Mouse (Mus musculus) MEL (cell line): ENCODE results near the gene Zfp385b.
A peak's percentile ranks its signal among the peaks of the same experiment; 100 is the strongest.

ENCODE experiments used
- CHD1 ChIP-seq: IDR thresholded peaks from 2 replicates; pipeline ENCODE4 v1.6.1; 2012; ENCODE audit warnings: low read depth, mild to moderate bottlenecking, inconsistent platforms, low read length, improper control_type of control experiment
- CTCF ChIP-seq, 3 experiments: IDR thresholded peaks in 2 of 3; conservative IDR thresholded peaks in 1 of 3; 2 replicates each; pipeline ENCODE4 v1.5.1; 2011 to 2012; ENCODE audit warnings: low read length in 3 of 3, low read depth in 2 of 3, mild to moderate bottlenecking in 2 of 3, improper control_type of control experiment in 1 of 3, inconsistent platforms in 1 of 3, mixed read lengths in 1 of 3, moderate library complexity in 1 of 3; ENCODE audit not compliant: control insufficient read depth in 1 of 3, insufficient read depth in 1 of 3, poor library complexity in 1 of 3, severe bottlenecking in 1 of 3
- ELF1 ChIP-seq: IDR thresholded peaks from 2 replicates; pipeline ENCODE4 v1.6.1; 2014; ENCODE audit warnings: low read depth, mild to moderate bottlenecking, inconsistent platforms, low read length, improper control_type of control experiment, moderate library complexity
- GATA1 ChIP-seq: IDR thresholded peaks from 2 replicates; pipeline ENCODE4 v1.6.1; 2011; ENCODE audit warnings: low read depth, low read length, improper control_type of control experiment
- MAFK ChIP-seq: IDR thresholded peaks from 2 replicates; pipeline ENCODE4 v1.6.1; 2011; ENCODE audit warnings: low read depth, mild to moderate bottlenecking, low read length, improper control_type of control experiment, borderline replicate concordance
- NELFE ChIP-seq: IDR thresholded peaks from 2 replicates; pipeline ENCODE4 v1.6.1; 2011; ENCODE audit warnings: low read depth, low read length, improper control_type of control experiment
- NRF1 ChIP-seq: IDR thresholded peaks from 2 replicates; pipeline ENCODE4 v1.6.1; 2014; ENCODE audit warnings: low read depth, mild to moderate bottlenecking, inconsistent platforms, low read length, improper control_type of control experiment, moderate library complexity; ENCODE audit not compliant: poor library complexity, insufficient read depth, severe bottlenecking
- POLR2A ChIP-seq, 2 experiments: IDR thresholded peaks; 2 replicates each; pipeline ENCODE4 v1.6.1; 2011 to 2012; ENCODE audit warnings: low read length in 2 of 2, mild to moderate bottlenecking in 2 of 2, control low read depth in 1 of 2, improper control_type of control experiment in 1 of 2, low read depth in 1 of 2, moderate library complexity in 1 of 2; ENCODE audit not compliant: control insufficient read depth in 1 of 2, insufficient read depth in 1 of 2, poor library complexity in 1 of 2
- RCOR1 ChIP-seq: IDR thresholded peaks from 2 replicates; pipeline ENCODE4 v1.6.1; 2012; ENCODE audit warnings: low read depth, mild to moderate bottlenecking, inconsistent platforms, low read length, improper control_type of control experiment
- SMC3 ChIP-seq: IDR thresholded peaks from 2 replicates; pipeline ENCODE4 v1.6.1; 2011; ENCODE audit warnings: low read depth, low read length, improper control_type of control experiment
- TAL1 ChIP-seq: IDR thresholded peaks from 2 replicates; pipeline ENCODE4 v1.6.1; 2012; ENCODE audit warnings: mild to moderate bottlenecking, inconsistent platforms, low read length, moderate library complexity, mixed read lengths
- USF2 ChIP-seq, 2 experiments: IDR thresholded peaks; 2 replicates each; pipeline ENCODE4 v1.6.1; 2011 to 2012; ENCODE audit warnings: improper control_type of control experiment in 2 of 2, low read length in 2 of 2, borderline replicate concordance in 1 of 2, inconsistent platforms in 1 of 2, low read depth in 1 of 2, mild to moderate bottlenecking in 1 of 2; ENCODE audit not compliant: insufficient read depth in 1 of 2

- TF ChIP-seq NELFE (no peak), POLR2A (IDR thresholded peaks at IDR 0.05; ENCODE audit: control insufficient read depth in 1 of 2, insufficient read depth in 1 of 2, low read depth in 1 of 2, low read length in 2 of 2, poor library complexity in 1 of 2) (no peak), CTCF (IDR thresholded peaks at IDR 0.05 in 2 of 3, conservative IDR thresholded peaks at IDR 0.05 in 1 of 3; ENCODE audit: control insufficient read depth in 1 of 3, insufficient read depth in 1 of 3, low read depth in 2 of 3, low read length in 3 of 3, poor library complexity in 1 of 3, severe bottlenecking in 1 of 3) (0 out of 6 replicates have a peak, but pooled peaks of 1 of the 3 experiments have one; percentile 4), TAL1 (no peak), ELF1 (no peak), RCOR1 (no peak), CHD1 (no peak), NRF1 (no peak), MAFK (no peak), SMC3 (no peak), GATA1 (no peak), USF2 (IDR thresholded peaks at IDR 0.05; ENCODE audit: borderline replicate concordance in 1 of 2, insufficient read depth in 1 of 2, low read depth in 1 of 2, low read length in 2 of 2) (no peak)
Observed at GRCm38 (mm10) chr2:77408972-77409371, 410.5 kb downstream of the Zfp385b start.
